Mouse (Mus musculus) erythroblast, embryonic 14.5 days (primary cell): ENCODE measurements around the gene Tmprss4. TPM values are rescaled to one million over a fixed set of nuclear protein-coding genes. Genes with fewer than 3 reads are reported as not detected.

Experiments used
- H3K27me3 ChIP-seq: 2 replicates; pipeline ENCODE4 v1.6.1; 2012; ENCODE audit warnings: inconsistent platforms; ENCODE audit not compliant: control insufficient read depth
- H3K36me3 ChIP-seq: 2 replicates; pipeline ENCODE4 v1.6.1; 2012; ENCODE audit warnings: mild to moderate bottlenecking, inconsistent platforms; ENCODE audit not compliant: control insufficient read depth
- H3K4me1 ChIP-seq: 2 replicates; pipeline ENCODE4 v1.6.1; 2012; ENCODE audit warnings: inconsistent platforms; ENCODE audit not compliant: control insufficient read depth
- H3K4me3 ChIP-seq: replicated peaks from 2 replicates; pipeline ENCODE3; 2012; ENCODE audit warnings: moderate library complexity, mild to moderate bottlenecking, inconsistent platforms
- H3K9me3 ChIP-seq: 2 replicates; pipeline ENCODE4 v1.6.1; 2012; ENCODE audit warnings: low read length, inconsistent platforms, mixed read lengths; ENCODE audit not compliant: control insufficient read depth
- GATA1 ChIP-seq: IDR thresholded peaks from 2 replicates; pipeline ENCODE4 v1.6.1; 2012; ENCODE audit warnings: low read length, inconsistent platforms, mixed read lengths
- TAL1 ChIP-seq: IDR thresholded peaks from 3 replicates; pipeline ENCODE4 v1.6.1; 2012; ENCODE audit warnings: low read length, inconsistent platforms, mixed read lengths
- polyA plus RNA-seq: library from polyadenylated mRNA; stranded (reverse); fragments of >175 nt; gene quantifications from 2 replicates; pipeline ENCODE4 v1.2.3, GENCODE M21; 2012

The Tmprss4 gene
- polyA plus RNA-seq, 1 experiment, result not detected

GRCm38 (mm10) chr9:45235668-45236227, 31.9 kb upstream of the Tmprss4 start:
- Histone ChIP-seq H3K36me3 (no peaks in the 10 kb centered on the region), H3K4me3 (no peak overlapping the region), H3K9me3 (no peaks in the 10 kb centered on the region), H3K4me1 (no peaks in the 10 kb centered on the region), H3K27me3 (no peaks in the 10 kb centered on the region)
- TF ChIP-seq TAL1 (no peak), GATA1 (no peak)

DNA sequence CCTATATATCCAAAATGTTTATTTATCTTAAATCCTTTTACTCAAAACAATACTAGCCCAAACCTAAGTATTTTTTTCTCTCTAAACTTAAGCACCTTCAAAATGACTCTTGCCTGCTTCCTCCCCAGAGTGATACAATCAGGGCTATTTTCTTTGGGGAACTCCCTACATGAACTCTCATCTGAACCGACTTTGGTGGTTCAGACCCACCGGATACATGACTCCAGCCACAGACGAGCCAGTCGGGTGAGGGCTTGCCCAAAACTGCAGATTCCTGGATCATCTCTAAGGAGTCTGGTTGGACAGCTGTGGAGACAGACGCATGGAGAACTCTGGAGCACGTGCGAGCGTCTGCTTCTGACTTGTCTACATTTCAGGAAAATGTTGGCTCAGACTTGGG, 25.5 kb upstream of the Tmprss4 start:
- no peak overlapping the region for H3K4me3 ChIP-seq
- H3K4me1 ChIP-seq, result no peaks in the 10 kb centered on the region
- no peaks in the 10 kb centered on the region for H3K36me3 ChIP-seq
- H3K27me3 ChIP-seq, result no peaks in the 10 kb centered on the region
- TF ChIP-seq TAL1 (no peak), GATA1 (no peak)
- no peaks in the 10 kb centered on the region for H3K9me3 ChIP-seq

GRCm38 (mm10) chr9:45221567-45221966, 17.7 kb upstream of the Tmprss4 start:
- Histone ChIP-seq H3K4me1 (no peaks in the 10 kb centered on the region), H3K4me3 (no peak overlapping the region), H3K9me3 (no peaks in the 10 kb centered on the region), H3K36me3 (no peaks in the 10 kb centered on the region), H3K27me3 (no peaks in the 10 kb centered on the region)
- TF ChIP-seq TAL1 (no peak), GATA1 (no peak)

- Histone ChIP-seq H3K4me3 (no peak overlapping the region), H3K9me3 (no peaks in the 10 kb centered on the region), H3K36me3 (no peaks in the 10 kb centered on the region), H3K4me1 (no peaks in the 10 kb centered on the region), H3K27me3 (no peaks in the 10 kb centered on the region)
- TF ChIP-seq GATA1 (no peak), TAL1 (no peak)
Observed at GRCm38 (mm10) chr9:45219644-45220043, 15.8 kb upstream of the Tmprss4 start.

GRCm38 (mm10) chr9:45215526-45216179, 11.8 kb upstream of the Tmprss4 start:
- Histone ChIP-seq H3K4me1 (no peaks in the 10 kb centered on the region), H3K9me3 (no peaks in the 10 kb centered on the region), H3K36me3 (no peaks in the 10 kb centered on the region), H3K4me3 (no peak overlapping the region), H3K27me3 (no peaks in the 10 kb centered on the region)
- TF ChIP-seq TAL1, result no peak
- no peak for TF ChIP-seq GATA1

GRCm38 (mm10) chr9:45212001-45212400, 8.1 kb upstream of the Tmprss4 start:
- no peaks in the 10 kb centered on the region for H3K36me3 ChIP-seq
- H3K4me1 ChIP-seq, result no peaks in the 10 kb centered on the region
- H3K9me3 ChIP-seq, result no peaks in the 10 kb centered on the region
- H3K4me3 ChIP-seq, result no peak overlapping the region
- no peaks in the 10 kb centered on the region for H3K27me3 ChIP-seq
- TF ChIP-seq TAL1, result no peak
- TF ChIP-seq GATA1, result no peak

GRCm38 (mm10) chr9:45207015-45207743, 3.3 kb upstream of the Tmprss4 start:
- no peaks in the 10 kb centered on the region for H3K9me3 ChIP-seq
- no peaks in the 10 kb centered on the region for H3K36me3 ChIP-seq
- no peaks in the 10 kb centered on the region for H3K27me3 ChIP-seq
- no peaks in the 10 kb centered on the region for H3K4me1 ChIP-seq
- no peak overlapping the region for H3K4me3 ChIP-seq
- TF ChIP-seq GATA1 (no peak), TAL1 (no peak)

DNA sequence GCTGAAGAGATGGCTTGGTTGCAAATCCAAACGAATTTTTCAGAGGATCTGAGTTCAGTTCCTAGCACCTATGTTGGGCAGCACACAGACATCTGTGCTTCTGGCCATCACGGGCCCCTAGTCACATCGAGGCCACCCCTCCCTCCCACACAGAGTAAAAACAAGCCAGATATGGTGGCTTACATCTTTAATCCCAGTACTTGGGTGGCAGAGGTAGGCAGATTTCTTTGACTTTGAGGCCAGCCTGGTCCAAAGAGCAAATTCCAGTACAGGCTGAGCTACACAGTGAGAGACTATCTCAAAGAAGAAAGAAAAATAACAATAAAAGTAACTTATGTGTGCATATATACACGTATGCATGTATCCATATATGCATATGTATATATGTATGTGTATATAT, 2.2 kb upstream of the Tmprss4 start:
- TF ChIP-seq TAL1, result no peak
- no peak for TF ChIP-seq GATA1
- Histone ChIP-seq H3K27me3 (no peaks in the 10 kb centered on the region), H3K9me3 (no peaks in the 10 kb centered on the region), H3K4me3 (no peak overlapping the region), H3K4me1 (no peaks in the 10 kb centered on the region), H3K36me3 (no peaks in the 10 kb centered on the region)

DNA sequence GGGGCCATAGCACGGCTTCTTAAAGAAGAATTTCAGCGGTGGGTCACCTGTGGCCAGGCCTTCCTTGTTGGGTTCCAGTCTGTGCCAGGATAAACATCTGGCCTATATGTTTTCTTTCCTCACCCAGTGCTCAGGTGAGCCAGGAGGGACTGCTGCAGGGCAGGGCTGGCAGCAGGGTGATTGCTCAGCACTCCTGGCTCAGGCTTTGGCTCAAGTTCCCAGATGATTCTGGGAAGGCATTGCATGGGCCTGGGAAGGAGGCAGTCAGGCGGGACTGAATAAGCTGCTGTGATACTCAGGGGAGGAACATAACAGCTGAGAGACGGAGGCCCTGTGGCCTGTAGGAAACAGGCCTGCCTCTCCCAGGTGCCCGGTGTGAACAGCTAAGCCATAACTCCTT, 1.3 kb upstream of the Tmprss4 start:
- no peaks in the 10 kb centered on the region for H3K36me3 ChIP-seq
- H3K9me3 ChIP-seq, result no peaks in the 10 kb centered on the region
- no peaks in the 10 kb centered on the region for H3K4me1 ChIP-seq
- no peak overlapping the region for H3K4me3 ChIP-seq
- no peaks in the 10 kb centered on the region for H3K27me3 ChIP-seq
- TF ChIP-seq GATA1, result no peak
- TF ChIP-seq TAL1, result no peak
